In the genomic region with DNA sequence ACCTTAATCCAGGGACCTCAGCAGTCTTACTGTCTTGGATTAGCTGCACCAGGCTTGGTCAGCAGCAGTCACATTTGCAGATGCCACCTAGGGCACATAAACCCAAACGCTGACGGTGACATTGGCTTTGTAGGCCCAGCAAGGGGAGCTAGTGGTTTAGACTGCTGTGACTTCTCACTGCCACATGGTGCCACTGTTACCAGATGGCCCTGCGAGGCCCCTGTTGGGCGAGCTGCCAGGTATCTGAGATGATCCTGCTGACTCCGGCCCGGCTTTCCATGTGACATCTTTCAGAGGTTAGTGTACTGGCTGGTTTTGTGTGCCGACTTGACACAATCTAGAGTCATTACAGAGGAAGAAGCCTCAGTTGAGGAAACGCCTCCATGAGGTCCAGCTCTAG, we compare ENCODE assay signal across 9 mouse cellular contexts. TPM values are rescaled to one million over a fixed set of nuclear protein-coding genes. Genes with fewer than 3 reads are reported as not detected.
DNase-seq lines count a peak whose midpoint lies in the region; ATAC-seq and TF ChIP-seq lines count a peak whose summit lies in the region.
"Had no signal": no experiment of that assay in that cellular context is flagged by ENCODE, and none has a peak within 500 bp of the region (broad histone marks: within the 10 kb centered on the region; RNA-seq: fewer than 3 reads in every experiment).

No protein-coding gene starts in this region.

- H3K27me3 ChIP-seq in midbrain, postnatal 0 days (ENCODE audit: insufficient read depth, low read length) = no peaks in the 10 kb centered on the region
- no peaks in the 10 kb centered on the region for H3K27me3 ChIP-seq in midbrain, embryonic 15.5 days (replicated peaks)
- H3K27me3 ChIP-seq in liver, embryonic 14.5 days (ENCODE audit: control insufficient read depth, insufficient read depth, low read length) = no peaks in the 10 kb centered on the region
- H3K27me3 ChIP-seq: neural tube, embryonic 13.5 days had no signal

- ATAC-seq in midbrain, postnatal 0 days (ENCODE audit: low FRiP score) = no peak
- no peak for ATAC-seq in midbrain, embryonic 15.5 days (replicated peaks)
- 0 out of 2 replicates have a peak, but pooled peaks have one; percentile 54 for ATAC-seq in erythroid progenitor cell, adult 5-6 weeks (replicated peaks; ENCODE audit: low FRiP score, poor library complexity, severe bottlenecking)
- no peak for ATAC-seq in liver, embryonic 14.5 days (ENCODE audit: insufficient read depth)

- no peak overlapping the region for H3K4me3 ChIP-seq in midbrain, postnatal 0 days (ENCODE audit: low read depth, low read length)
- H3K4me3 ChIP-seq in midbrain, embryonic 15.5 days = no peak overlapping the region
- no peak overlapping the region for H3K4me3 ChIP-seq in liver, embryonic 14.5 days (ENCODE audit: insufficient read depth in 1 of 2, low read depth in 2 of 2, low read length in 2 of 2)
- H3K4me3 ChIP-seq: neural tube, embryonic 13.5 days had no signal

- TF ChIP-seq EP300 in liver, embryonic 14.5 days (IDR thresholded peaks at IDR 0.05; ENCODE audit: low read depth) = no peak

- no peaks in the 10 kb centered on the region for H3K4me1 ChIP-seq in midbrain, postnatal 0 days (ENCODE audit: insufficient read depth, low read length)
- H3K4me1 ChIP-seq in midbrain, embryonic 15.5 days = no peaks in the 10 kb centered on the region
- H3K4me1 ChIP-seq in liver, embryonic 14.5 days (replicated peaks; ENCODE audit: control insufficient read depth in 2 of 2, insufficient read depth in 2 of 2, low read length in 1 of 2) = no peaks in the 10 kb centered on the region
- H3K4me1 ChIP-seq: neural tube, embryonic 13.5 days had no signal

- H3K4me2 ChIP-seq in midbrain, postnatal 0 days (ENCODE audit: low read depth, low read length, poor library complexity, severe bottlenecking) = no peak overlapping the region
- no peak overlapping the region for H3K4me2 ChIP-seq in midbrain, embryonic 15.5 days
- H3K4me2 ChIP-seq in liver, embryonic 14.5 days (ENCODE audit: low read depth) = no peak overlapping the region
- H3K4me2 ChIP-seq: neural tube, embryonic 13.5 days had no signal

- no peaks in the 10 kb centered on the region for H3K36me3 ChIP-seq in midbrain, postnatal 0 days (ENCODE audit: insufficient read depth, low read length)
- H3K36me3 ChIP-seq in midbrain, embryonic 15.5 days (replicated peaks) = no peaks in the 10 kb centered on the region
- H3K36me3 ChIP-seq in liver, embryonic 14.5 days (replicated peaks; ENCODE audit: control insufficient read depth, insufficient read depth, low read depth) = no peaks in the 10 kb centered on the region
- H3K36me3 ChIP-seq: neural tube, embryonic 13.5 days had no signal

- peak; percentile 79 for DNase-seq in midbrain, postnatal 0 days (ENCODE audit: low spot score)
- peak; percentile 89 for DNase-seq in adrenal gland, postnatal 25 days
- DNase-seq in liver, embryonic 14.5 days (ENCODE audit: low read depth in 3 of 3, low spot score in 3 of 3) = no peak
- DNase-seq in embryo, embryonic 11 days = no peak
- DNase-seq in c-Kit-positive CD71-positive TER-119-positive erythroid progenitor cells, embryonic 14.5 days (ENCODE audit: low spot score) = no peak
- DNase-seq in urinary bladder, postnatal 4 days (ENCODE audit: low spot score in 2 of 2) = no peak

- no peaks in the 10 kb centered on the region for H3K9me3 ChIP-seq in midbrain, postnatal 0 days (ENCODE audit: low read length)
- H3K9me3 ChIP-seq in midbrain, embryonic 15.5 days = no peaks in the 10 kb centered on the region
- H3K9me3 ChIP-seq in liver, embryonic 14.5 days (ENCODE audit: control insufficient read depth, low read length) = no peaks in the 10 kb centered on the region
- H3K9me3 ChIP-seq: neural tube, embryonic 13.5 days had no signal

- no peak overlapping the region for H3K9ac ChIP-seq in midbrain, postnatal 0 days (replicated peaks; ENCODE audit: low read length, poor library complexity, severe bottlenecking)
- H3K9ac ChIP-seq in midbrain, embryonic 15.5 days = no peak overlapping the region
- H3K9ac ChIP-seq in liver, embryonic 14.5 days (replicated peaks) = no peak overlapping the region
- H3K9ac ChIP-seq: neural tube, embryonic 13.5 days had no signal

- WGBS in midbrain, postnatal 0 days = 63% methylated on average over 8 of the region's 8 CpGs
- WGBS in midbrain, embryonic 15.5 days = 71% methylated on average over 8 of the region's 8 CpGs
- 63% methylated on average over 8 of the region's 8 CpGs for WGBS in liver, embryonic 14.5 days (ENCODE audit: insufficient replicate concordance)

- H3K27ac ChIP-seq in midbrain, postnatal 0 days (ENCODE audit: low read depth, low read length) = no peak overlapping the region
- no peak overlapping the region for H3K27ac ChIP-seq in midbrain, embryonic 15.5 days
- H3K27ac ChIP-seq in liver, embryonic 14.5 days = no peak overlapping the region
- H3K27ac ChIP-seq: neural tube, embryonic 13.5 days had no signal

- TF ChIP-seq CTCF in midbrain, postnatal 0 days (IDR thresholded peaks at IDR 0.05) = peak; percentile 37
- TF ChIP-seq CTCF in liver, embryonic 14.5 days (IDR thresholded peaks at IDR 0.05; ENCODE audit: low read depth) = peak; percentile 42

RNA-seq across cellular contexts. Expression of a gene that starts 12.3 kb away (rescaled TPM):
- total RNA-seq in midbrain, postnatal 0 days (2014; rRNA removed) = 1.3 TPM in 1 of 2 replicates, not detected in the other
- not detected in 2 replicates for polyA plus RNA-seq in midbrain, postnatal 0 days (2015; fragmentation: Nextera tagmentation; extraction: Ambion mirVana)
- polyA plus RNA-seq in midbrain, embryonic 15.5 days (2015; fragmentation: Nextera tagmentation; extraction: Ambion mirVana) = not detected in 2 replicates
- not detected in 2 replicates for total RNA-seq in adrenal gland, postnatal 25 days (2021)
- not detected in 2 replicates for total RNA-seq in erythroid progenitor cell, adult 5-6 weeks (2015; ENCODE audit: low replicate concordance)
- 2.7 TPM in 1 of 2 replicates, not detected in the other for total RNA-seq in erythroid progenitor cell, adult 5-6 weeks (2017; ENCODE audit: low replicate concordance)
- polyA plus RNA-seq in liver, embryonic 14.5 days (2012; rRNA removed) = not detected in 2 replicates
- not detected in 2 replicates for polyA plus RNA-seq in liver, embryonic 14.5 days (2014; fragmentation: Nextera tagmentation; extraction: Ambion mirVana)
- polyA plus RNA-seq: neural tube, embryonic 13.5 days had no signal

RNA-seq across cellular contexts. Expression of a gene that starts 12.9 kb away (rescaled TPM):
- total RNA-seq in midbrain, postnatal 0 days (2014; rRNA removed) = 0.22 and 0.24 TPM in 2 replicates
- 0.10 and 0.20 TPM in 2 replicates for polyA plus RNA-seq in midbrain, postnatal 0 days (2015; fragmentation: Nextera tagmentation; extraction: Ambion mirVana)
- polyA plus RNA-seq in midbrain, embryonic 15.5 days (2015; fragmentation: Nextera tagmentation; extraction: Ambion mirVana) = 0.12 and 0.20 TPM in 2 replicates
- total RNA-seq in adrenal gland, postnatal 25 days (2021) = 0.36 TPM in 1 of 2 replicates, not detected in the other
- total RNA-seq in erythroid progenitor cell, adult 5-6 weeks (2015; ENCODE audit: low replicate concordance) = not detected in 2 replicates
- not detected in 2 replicates for total RNA-seq in erythroid progenitor cell, adult 5-6 weeks (2017; ENCODE audit: low replicate concordance)
- 0.17 and 0.20 TPM in 2 replicates for polyA plus RNA-seq in liver, embryonic 14.5 days (2012; rRNA removed)
- 0.09 and 0.18 TPM in 2 replicates for polyA plus RNA-seq in liver, embryonic 14.5 days (2014; fragmentation: Nextera tagmentation; extraction: Ambion mirVana)

RNA-seq across cellular contexts. Expression of a gene that starts 16.6 kb away (rescaled TPM):
- total RNA-seq in midbrain, postnatal 0 days (2014; rRNA removed) = 11.7 and 27.5 TPM in 2 replicates
- 6.8 and 7.6 TPM in 2 replicates for polyA plus RNA-seq in midbrain, postnatal 0 days (2015; fragmentation: Nextera tagmentation; extraction: Ambion mirVana)
- 10.9 and 11.5 TPM in 2 replicates for polyA plus RNA-seq in midbrain, embryonic 15.5 days (2015; fragmentation: Nextera tagmentation; extraction: Ambion mirVana)
- 89.6 and 114 TPM in 2 replicates for total RNA-seq in adrenal gland, postnatal 25 days (2021)
- 36.0 and 49.0 TPM in 2 replicates for total RNA-seq in erythroid progenitor cell, adult 5-6 weeks (2015; ENCODE audit: low replicate concordance)
- 119 and 162 TPM in 2 replicates for total RNA-seq in erythroid progenitor cell, adult 5-6 weeks (2017; ENCODE audit: low replicate concordance)
- polyA plus RNA-seq in liver, embryonic 14.5 days (2012; rRNA removed) = 38.8 and 39.1 TPM in 2 replicates
- 23.9 and 29.0 TPM in 2 replicates for polyA plus RNA-seq in liver, embryonic 14.5 days (2014; fragmentation: Nextera tagmentation; extraction: Ambion mirVana)

RNA-seq across cellular contexts. Expression of a gene that starts 25.2 kb away (rescaled TPM):
- total RNA-seq in midbrain, postnatal 0 days (2014; rRNA removed) = 0.38 and 1.9 TPM in 2 replicates
- polyA plus RNA-seq in midbrain, postnatal 0 days (2015; fragmentation: Nextera tagmentation; extraction: Ambion mirVana) = 1.1 and 1.2 TPM in 2 replicates
- polyA plus RNA-seq in midbrain, embryonic 15.5 days (2015; fragmentation: Nextera tagmentation; extraction: Ambion mirVana) = 1.1 and 1.4 TPM in 2 replicates
- 1.0 and 1.4 TPM in 2 replicates for total RNA-seq in adrenal gland, postnatal 25 days (2021)
- total RNA-seq in erythroid progenitor cell, adult 5-6 weeks (2015; ENCODE audit: low replicate concordance) = 110 and 129 TPM in 2 replicates
- 29.3 and 46.0 TPM in 2 replicates for total RNA-seq in erythroid progenitor cell, adult 5-6 weeks (2017; ENCODE audit: low replicate concordance)
- 3.1 and 3.7 TPM in 2 replicates for polyA plus RNA-seq in liver, embryonic 14.5 days (2012; rRNA removed)
- 4.5 and 4.9 TPM in 2 replicates for polyA plus RNA-seq in liver, embryonic 14.5 days (2014; fragmentation: Nextera tagmentation; extraction: Ambion mirVana)

RNA-seq across cellular contexts. Expression of a gene that starts 33.4 kb away (rescaled TPM):
- 76.1 and 88.4 TPM in 2 replicates for total RNA-seq in midbrain, postnatal 0 days (2014; rRNA removed)
- 280 and 290 TPM in 2 replicates for polyA plus RNA-seq in midbrain, postnatal 0 days (2015; fragmentation: Nextera tagmentation; extraction: Ambion mirVana)
- 297 and 300 TPM in 2 replicates for polyA plus RNA-seq in midbrain, embryonic 15.5 days (2015; fragmentation: Nextera tagmentation; extraction: Ambion mirVana)
- 150 and 151 TPM in 2 replicates for total RNA-seq in adrenal gland, postnatal 25 days (2021)
- 41.5 and 42.5 TPM in 2 replicates for total RNA-seq in erythroid progenitor cell, adult 5-6 weeks (2015; ENCODE audit: low replicate concordance)
- total RNA-seq in erythroid progenitor cell, adult 5-6 weeks (2017; ENCODE audit: low replicate concordance) = 33.4 and 66.2 TPM in 2 replicates
- polyA plus RNA-seq in liver, embryonic 14.5 days (2012; rRNA removed) = 59.6 and 107 TPM in 2 replicates
- polyA plus RNA-seq in liver, embryonic 14.5 days (2014; fragmentation: Nextera tagmentation; extraction: Ambion mirVana) = 123 and 132 TPM in 2 replicates

Comparison
In these comparisons a context has a peak if more than half of its experiments do, and no peak if none do; other contexts are left out.
1. DNase-seq: peak in midbrain, postnatal 0 days (single experiment) and adrenal gland, postnatal 25 days (single experiment); none in liver, embryonic 14.5 days (0 of 3), embryo, embryonic 11 days (single experiment), c-Kit-positive CD71-positive TER-119-positive erythroid progenitor cells, embryonic 14.5 days (single experiment) and urinary bladder, postnatal 4 days (0 of 2).